Mouse (Mus musculus): Measurements from ENCODE around the gene Foxf1.

Foxf1 gene

GRCm38 (mm10) chr8:121117906-121118305 is 33.7 kb downstream of the Foxf1 start:
- no peak for TF ChIP-seq GATA4 (IDR thresholded peaks at IDR 0.05; ENCODE audit: insufficient replicate concordance, low read length)

- TF ChIP-seq GATA4 (IDR thresholded peaks at IDR 0.05; ENCODE audit: insufficient replicate concordance, low read length) = no peak
Measured at GRCm38 (mm10) chr8:121118634-121119420, 34.6 kb downstream of the Foxf1 start.

GRCm38 (mm10) chr8:121119635-121120455 is 35.7 kb downstream of the Foxf1 start:
- TF ChIP-seq GATA4 (IDR thresholded peaks at IDR 0.05; ENCODE audit: insufficient replicate concordance, low read length) = no peak

- no peak for TF ChIP-seq GATA4 (IDR thresholded peaks at IDR 0.05; ENCODE audit: insufficient replicate concordance, low read length)
Measured at GRCm38 (mm10) chr8:121120456-121121419, 36.6 kb downstream of the Foxf1 start.

- TF ChIP-seq GATA4 (IDR thresholded peaks at IDR 0.05; ENCODE audit: insufficient replicate concordance, low read length) = no peak
Measured at GRCm38 (mm10) chr8:121121704-121122103, 37.5 kb downstream of the Foxf1 start.

- no peak for TF ChIP-seq GATA4 (IDR thresholded peaks at IDR 0.05; ENCODE audit: insufficient replicate concordance, low read length)
Measured at GRCm38 (mm10) chr8:121122368-121122767, 38.2 kb downstream of the Foxf1 start.

GRCm38 (mm10) chr8:121123113-121123512 is 38.9 kb downstream of the Foxf1 start:
- no peak for TF ChIP-seq GATA4 (IDR thresholded peaks at IDR 0.05; ENCODE audit: insufficient replicate concordance, low read length)

- TF ChIP-seq GATA4 (IDR thresholded peaks at IDR 0.05; ENCODE audit: insufficient replicate concordance, low read length) = no peak
Measured at GRCm38 (mm10) chr8:121124547-121125239, 40.5 kb downstream of the Foxf1 start.

GRCm38 (mm10) chr8:121125311-121125876 is 41.2 kb downstream of the Foxf1 start:
- no peak for TF ChIP-seq GATA4 (IDR thresholded peaks at IDR 0.05; ENCODE audit: insufficient replicate concordance, low read length)

- no peak for TF ChIP-seq GATA4 (IDR thresholded peaks at IDR 0.05; ENCODE audit: insufficient replicate concordance, low read length)
Measured at GRCm38 (mm10) chr8:121126191-121126590, 42.0 kb downstream of the Foxf1 start.

- no peak for TF ChIP-seq GATA4 (IDR thresholded peaks at IDR 0.05; ENCODE audit: insufficient replicate concordance, low read length)
Measured at GRCm38 (mm10) chr8:121126694-121127093, 42.5 kb downstream of the Foxf1 start.

GRCm38 (mm10) chr8:121127291-121127701 is 43.1 kb downstream of the Foxf1 start:
- no peak for TF ChIP-seq GATA4 (IDR thresholded peaks at IDR 0.05; ENCODE audit: insufficient replicate concordance, low read length)

GRCm38 (mm10) chr8:121127756-121128375 is 43.7 kb downstream of the Foxf1 start, which contains the start of gene Foxl1:
Foxl1 (plus strand) TSS chr8:121127940.
- no peak for TF ChIP-seq GATA4 (IDR thresholded peaks at IDR 0.05; ENCODE audit: insufficient replicate concordance, low read length)

Data from liver, adult (tissue).